Mouse (Mus musculus) small intestine, adult 2 months (tissue): ENCODE data around the gene Cox11. TPM values are rescaled to one million over a fixed set of nuclear protein-coding genes. Genes with fewer than 3 reads are reported as not detected.

Source experiments
- H3K27ac ChIP-seq: fragments of 200-500 bp; 2 replicates; pipeline ENCODE4 v1.5.1; 2012; ENCODE audit warnings: low read depth, low read length, control low read depth, inconsistent platforms; ENCODE audit not compliant: insufficient read depth
- H3K27me3 ChIP-seq: fragments of 200-500 bp; 2 replicates; pipeline ENCODE4 v1.6.1; 2012; ENCODE audit warnings: mild to moderate bottlenecking, moderate library complexity, low read length, inconsistent platforms; ENCODE audit not compliant: control insufficient read depth, insufficient read depth
- H3K36me3 ChIP-seq: fragments of 200-500 bp; 2 replicates; pipeline ENCODE4 v1.6.1; 2012; ENCODE audit warnings: mild to moderate bottlenecking, low read length, control low read depth, inconsistent platforms; ENCODE audit not compliant: control insufficient read depth, insufficient read depth
- H3K4me1 ChIP-seq: fragments of 200-500 bp; 2 replicates; pipeline ENCODE4 v1.6.1; 2012; ENCODE audit warnings: low read length, inconsistent platforms, mixed read lengths; ENCODE audit not compliant: control insufficient read depth, insufficient read depth, insufficient read length
- H3K4me3 ChIP-seq: fragments of 200-500 bp; 2 replicates; pipeline ENCODE4 v1.5.1; 2012; ENCODE audit warnings: low read depth, mild to moderate bottlenecking, control low read depth, inconsistent platforms, low read length, moderate library complexity
- CTCF ChIP-seq: fragments of 200-500 bp; IDR thresholded peaks from 2 replicates; pipeline ENCODE4 v1.5.1; 2012; ENCODE audit warnings: low read depth, mild to moderate bottlenecking, control low read depth, inconsistent platforms, low read length, moderate library complexity, mixed read lengths; ENCODE audit not compliant: insufficient replicate concordance, insufficient read length; ENCODE audit errors: extremely low read depth
- POLR2A ChIP-seq: fragments of 200-500 bp; IDR thresholded peaks from 2 replicates; pipeline ENCODE4 v1.6.1; 2012; ENCODE audit warnings: low read depth, mild to moderate bottlenecking, control low read depth, inconsistent platforms, low read length, moderate library complexity
- WGBS: fragments of 180-500 bp; shearing (Covaris S2); methylation state at CpG from one replicate; pipeline ENCODE4 v1.1.7; 2018; 5-methylcytosine and 5-hydroxymethylcytosine counted together
- polyA plus RNA-seq: library from polyadenylated mRNA; depleted of rRNA; stranded (reverse); fragments of >200 nt; gene quantifications from 2 replicates; pipeline ENCODE4 v1.2.3, GENCODE M21; 2012; rRNA removed

Cox11 gene
- 20.4 and 30.2 TPM in 2 replicates for polyA plus RNA-seq

GRCm38 (mm10) chr11:90637440-90638311 is at the start of gene Cox11, which contains the start of gene Stxbp4:
TSS of gene Cox11 (plus strand) at chr11:90638173.
TSS of gene Stxbp4 (minus strand) at chr11:90638084.
- WGBS: under 1% methylated on average over 48 of the region's 48 CpGs
- H3K4me3 ChIP-seq: peak within 1 kb of the TSS; percentile 84
- no peaks in the 10 kb centered on the region for H3K27me3 ChIP-seq
- H3K27ac ChIP-seq: peak within 1 kb of the TSS; percentile 56
- peaks cover 4% of the 10 kb centered on the region; the same call in 1 of the 2 replicates for H3K4me1 ChIP-seq
- H3K36me3 ChIP-seq: peaks cover 2% of the 10 kb centered on the region
- peak; percentile 76; the same call in 1 of the 2 replicates for TF ChIP-seq CTCF
- peak; percentile 88 for TF ChIP-seq POLR2A

- H3K27ac ChIP-seq: no peak overlapping the region
- no peaks in the 10 kb centered on the region for H3K4me1 ChIP-seq
- no peak overlapping the region for H3K4me3 ChIP-seq
- 77% methylated on average over 1 of the region's 1 CpGs for WGBS
- no peaks in the 10 kb centered on the region for H3K27me3 ChIP-seq
- H3K36me3 ChIP-seq: no peaks in the 10 kb centered on the region
- TF ChIP-seq CTCF (no peak), POLR2A (no peak)
Measured at GRCm38 (mm10) chr11:90590996-90591395, 47.0 kb upstream of the Cox11 start.

GRCm38 (mm10) chr11:90595826-90596225 is 42.1 kb upstream of the Cox11 start:
- Histone ChIP-seq H3K27me3 (no peaks in the 10 kb centered on the region), H3K27ac (no peak overlapping the region), H3K4me3 (no peak overlapping the region), H3K4me1 (no peaks in the 10 kb centered on the region), H3K36me3 (no peaks in the 10 kb centered on the region)
- WGBS: 96% methylated on average over 1 of the region's 1 CpGs
- TF ChIP-seq CTCF (no peak), POLR2A (no peak)

- Histone ChIP-seq H3K4me3 (no peak overlapping the region), H3K36me3 (no peaks in the 10 kb centered on the region), H3K27me3 (no peaks in the 10 kb centered on the region), H3K27ac (no peak overlapping the region), H3K4me1 (no peaks in the 10 kb centered on the region)
- 71% methylated on average over 2 of the region's 2 CpGs for WGBS
- TF ChIP-seq POLR2A (no peak), CTCF (no peak)
Measured at GRCm38 (mm10) chr11:90603066-90603465, 34.9 kb upstream of the Cox11 start.

- Histone ChIP-seq H3K4me1 (no peaks in the 10 kb centered on the region), H3K36me3 (no peaks in the 10 kb centered on the region), H3K4me3 (no peak overlapping the region), H3K27ac (no peak overlapping the region), H3K27me3 (no peaks in the 10 kb centered on the region)
- TF ChIP-seq POLR2A (no peak), CTCF (no peak)
Measured at GRCm38 (mm10) chr11:90612118-90612517, 25.9 kb upstream of the Cox11 start.

- H3K36me3 ChIP-seq: no peaks in the 10 kb centered on the region
- TF ChIP-seq CTCF (no peak), POLR2A (no peak)
- no peak overlapping the region for H3K4me3 ChIP-seq
- 52% methylated on average over 6 of the region's 6 CpGs for whole genome bisulfite sequencing
- no peak overlapping the region for H3K27ac ChIP-seq
- H3K4me1 ChIP-seq: peaks cover 2% of the 10 kb centered on the region; the same call in 1 of the 2 replicates
- H3K27me3 ChIP-seq: no peaks in the 10 kb centered on the region
Measured at GRCm38 (mm10) chr11:90614743-90615142, 23.2 kb upstream of the Cox11 start.

GRCm38 (mm10) chr11:90616431-90616830 is 21.5 kb upstream of the Cox11 start:
- Histone ChIP-seq H3K36me3 (no peaks in the 10 kb centered on the region), H3K4me3 (no peak overlapping the region), H3K27me3 (no peaks in the 10 kb centered on the region), H3K27ac (no peak overlapping the region), H3K4me1 (peaks cover 2% of the 10 kb centered on the region; the same call in 1 of the 2 replicates)
- no peak for TF ChIP-seq POLR2A
- TF ChIP-seq CTCF: no peak

- 87% methylated on average over 12 of the region's 12 CpGs for WGBS
Measured at GRCm38 (mm10) chr11:90622044-90622443, 15.9 kb upstream of the Cox11 start.

More at GRCm38 (mm10) chr11:90622044-90622443, 15.9 kb upstream of the Cox11 start:
- Histone ChIP-seq H3K27me3 (no peaks in the 10 kb centered on the region), H3K4me3 (no peak overlapping the region), H3K4me1 (peaks cover 2% of the 10 kb centered on the region; the same call in 1 of the 2 replicates), H3K36me3 (no peaks in the 10 kb centered on the region), H3K27ac (no peak overlapping the region)
- TF ChIP-seq POLR2A: no peak
- TF ChIP-seq CTCF: no peak
